Mouse (Mus musculus): Measurements from ENCODE around the gene Rnf227.

Gene Rnf227

DNA sequence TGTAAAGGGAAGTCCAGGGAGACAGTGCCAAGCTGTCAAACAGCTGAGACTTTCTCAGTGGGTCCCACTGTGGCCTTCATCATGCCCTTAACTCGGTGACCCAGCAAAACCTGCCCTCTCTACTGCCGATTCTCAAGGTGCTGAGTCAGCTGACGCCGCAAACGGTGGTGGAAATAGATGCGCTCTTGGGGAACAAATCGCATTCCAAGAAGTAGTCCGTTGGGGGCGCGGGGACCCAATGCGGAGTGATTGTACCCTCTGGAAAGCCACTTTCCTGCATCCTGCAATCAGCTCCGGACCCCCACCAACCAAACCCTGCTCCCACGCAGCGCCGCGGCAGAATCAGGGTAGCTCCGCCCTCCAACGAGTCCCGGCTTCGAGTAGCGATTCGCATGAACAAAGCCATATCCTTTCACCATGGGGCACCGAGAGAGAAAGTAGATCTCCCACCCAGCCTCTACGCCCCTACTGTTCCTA is 8.3 kb upstream of the Rnf227 start:
- DNase-seq: peak; percentile 58 to 82

DNA sequence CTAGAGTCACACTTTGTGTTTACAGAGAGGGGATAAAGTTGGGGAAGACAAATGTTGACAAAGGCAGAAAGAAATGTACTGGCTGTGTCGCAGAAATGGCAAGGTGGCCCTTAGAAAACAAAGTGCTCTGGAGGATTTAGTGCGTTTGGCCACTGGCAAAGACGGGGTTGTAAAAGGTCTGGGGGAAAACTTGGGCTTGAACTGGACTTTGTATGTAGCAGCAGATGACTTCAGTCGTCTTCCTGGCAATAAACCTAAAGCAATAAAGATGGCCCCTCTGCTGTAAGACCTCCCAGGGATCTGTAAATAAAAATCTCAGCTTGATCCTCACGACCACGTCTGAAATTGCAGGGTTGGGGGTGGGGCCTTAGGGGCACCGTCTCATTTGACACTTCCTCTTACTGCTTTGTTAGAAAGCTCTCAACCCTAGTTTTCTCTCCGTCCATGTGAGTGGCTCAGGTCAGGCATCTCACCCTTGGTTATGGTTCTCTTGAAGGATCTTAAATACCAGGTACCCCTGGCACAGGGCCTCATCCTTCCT is 7.5 kb upstream of the Rnf227 start:
- no peak for DNase-seq

DNA sequence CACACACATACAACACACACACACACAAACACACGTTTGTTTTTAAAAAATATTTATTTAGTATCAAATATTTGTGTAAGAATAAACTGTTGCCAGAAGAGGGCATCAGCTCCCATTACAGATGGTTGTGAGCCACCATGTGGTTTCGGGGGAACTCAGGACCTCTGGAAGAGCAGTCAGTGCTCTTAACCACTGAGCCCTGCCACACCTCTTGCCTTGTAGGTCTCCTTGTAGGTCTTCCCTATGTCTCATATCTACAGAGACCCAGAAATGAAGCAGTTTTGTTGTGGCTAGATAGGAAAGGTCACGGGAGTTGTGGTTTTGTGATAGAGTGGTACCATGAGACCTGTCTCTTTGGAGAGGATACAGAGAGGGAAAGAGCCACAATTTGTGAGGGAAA is 6.3 kb upstream of the Rnf227 start:
- no peak for DNase-seq

- no peak for DNase-seq
Measured at GRCm38 (mm10) chr11:69334796-69335195, 5.5 kb upstream of the Rnf227 start.

DNA sequence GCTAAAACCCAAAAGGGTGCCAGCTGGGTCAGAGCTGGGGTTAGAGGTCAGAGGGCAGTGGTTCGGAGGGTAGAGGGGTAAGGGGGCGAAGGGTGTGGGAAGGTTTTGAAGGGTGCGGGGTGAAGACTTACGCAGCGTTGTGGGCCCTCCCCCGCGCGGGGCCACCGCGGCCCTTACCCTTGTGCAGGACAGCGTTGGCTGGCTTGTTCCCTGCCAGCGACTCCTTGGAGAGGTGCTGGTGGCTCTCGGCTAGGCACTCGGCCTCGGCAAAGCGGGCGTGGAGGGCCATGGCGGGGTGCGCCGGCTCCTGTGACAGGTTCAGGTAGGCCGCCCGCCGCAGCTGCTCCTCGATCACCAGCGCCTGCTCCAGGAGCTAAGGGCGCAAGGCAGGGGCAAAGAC is 6.2 kb downstream of the Rnf227 start:
- no peak for DNase-seq

GRCm38 (mm10) chr11:69356544-69356943 is 16.3 kb downstream of the Rnf227 start:
- no peak for DNase-seq

DNA sequence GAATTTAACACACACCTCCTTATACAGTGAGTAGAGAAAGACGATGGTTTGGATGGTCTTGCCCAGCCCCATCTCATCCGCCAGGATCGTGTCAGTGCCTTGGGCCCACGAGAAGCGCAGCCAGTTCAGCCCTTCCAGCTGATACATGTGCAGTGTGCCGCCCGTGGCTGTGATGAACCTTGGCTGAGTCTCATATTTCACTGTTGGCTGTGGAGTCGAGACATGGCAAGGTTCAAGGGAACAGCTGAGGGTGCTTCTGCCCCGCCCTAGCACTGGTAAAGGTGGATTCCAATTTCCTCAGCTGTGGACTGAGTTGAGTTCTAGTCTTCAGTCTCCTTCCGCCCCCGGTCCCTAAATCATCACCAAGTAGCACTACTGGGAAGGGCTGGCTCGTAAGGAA is 17.4 kb downstream of the Rnf227 start:
- DNase-seq: no peak

DNA sequence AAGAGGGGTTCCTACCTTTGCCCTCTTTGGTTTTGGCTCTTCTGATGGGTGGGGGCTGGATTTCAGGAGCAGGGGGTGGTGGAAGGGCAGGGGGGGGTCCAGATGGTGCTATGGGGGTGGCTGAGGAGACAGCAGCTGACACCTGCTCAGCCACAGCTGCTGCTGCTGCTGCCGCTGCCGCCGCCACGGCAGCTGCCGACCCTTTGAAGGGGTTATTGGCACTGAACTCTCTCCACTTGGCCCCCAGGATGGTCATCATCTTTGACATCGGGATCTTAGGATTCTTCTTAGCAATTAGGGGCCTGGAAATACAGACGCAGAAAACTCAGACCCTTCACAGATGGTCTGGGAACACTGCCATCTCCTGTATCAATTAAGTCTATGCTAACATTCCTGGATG is 21.8 kb downstream of the Rnf227 start:
- DNase-seq: no peak

- DNase-seq: peak in 1 of 2 experiments; percentile 20
Measured at GRCm38 (mm10) chr11:69362479-69362878, 22.2 kb downstream of the Rnf227 start.

DNA sequence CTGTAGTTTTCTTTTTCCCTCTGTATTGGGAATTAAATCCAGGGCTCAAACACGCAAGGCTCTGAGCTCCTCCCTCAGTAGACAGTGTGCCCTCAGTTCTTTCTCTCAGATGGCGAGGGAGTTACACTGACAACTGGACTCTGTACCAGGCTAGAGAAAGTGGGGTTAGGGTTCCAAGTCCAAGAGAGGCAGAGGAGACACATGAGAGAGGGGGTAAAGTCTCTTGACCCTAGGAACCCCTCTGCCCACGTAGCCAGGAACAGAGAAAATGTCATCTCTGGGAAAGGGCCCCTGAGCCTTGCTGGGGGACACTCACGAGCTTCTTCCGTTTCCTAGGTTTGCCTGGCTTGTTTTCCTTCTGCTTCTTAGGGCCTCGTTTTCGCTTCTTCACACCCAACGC is 24.1 kb downstream of the Rnf227 start:
- peak; percentile 62 to 82 for DNase-seq

- DNase-seq: peak; percentile 98 to 99
Measured at GRCm38 (mm10) chr11:69364910-69365309, 24.6 kb downstream of the Rnf227 start.

DNA sequence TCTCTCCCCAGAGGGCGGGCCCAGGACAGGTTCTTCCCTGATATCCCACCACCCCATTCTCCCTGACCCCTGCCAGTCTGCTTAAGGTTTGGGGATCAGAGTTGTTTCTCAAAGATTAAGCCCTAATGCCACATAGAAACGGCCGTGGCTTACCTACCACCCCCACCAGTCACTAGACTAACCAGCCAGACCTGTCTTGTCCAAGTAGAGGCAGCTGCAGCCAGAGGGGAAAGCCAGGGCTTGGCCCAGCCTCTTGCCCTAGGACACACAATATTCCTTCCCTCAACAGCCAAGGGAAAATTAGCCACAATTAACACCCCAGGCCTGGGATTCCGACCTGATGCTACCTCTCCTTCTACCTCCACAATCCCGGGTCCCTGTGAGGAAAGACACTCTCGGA is 25.5 kb downstream of the Rnf227 start:
- DNase-seq: no peak

- peak; percentile 98 to 99 for DNase-seq
Measured at GRCm38 (mm10) chr11:69366157-69366854, 26.0 kb downstream of the Rnf227 start.

GRCm38 (mm10) chr11:69366855-69367615 is 26.8 kb downstream of the Rnf227 start:
- DNase-seq: peak in 1 of 2 experiments; percentile 35

DNA sequence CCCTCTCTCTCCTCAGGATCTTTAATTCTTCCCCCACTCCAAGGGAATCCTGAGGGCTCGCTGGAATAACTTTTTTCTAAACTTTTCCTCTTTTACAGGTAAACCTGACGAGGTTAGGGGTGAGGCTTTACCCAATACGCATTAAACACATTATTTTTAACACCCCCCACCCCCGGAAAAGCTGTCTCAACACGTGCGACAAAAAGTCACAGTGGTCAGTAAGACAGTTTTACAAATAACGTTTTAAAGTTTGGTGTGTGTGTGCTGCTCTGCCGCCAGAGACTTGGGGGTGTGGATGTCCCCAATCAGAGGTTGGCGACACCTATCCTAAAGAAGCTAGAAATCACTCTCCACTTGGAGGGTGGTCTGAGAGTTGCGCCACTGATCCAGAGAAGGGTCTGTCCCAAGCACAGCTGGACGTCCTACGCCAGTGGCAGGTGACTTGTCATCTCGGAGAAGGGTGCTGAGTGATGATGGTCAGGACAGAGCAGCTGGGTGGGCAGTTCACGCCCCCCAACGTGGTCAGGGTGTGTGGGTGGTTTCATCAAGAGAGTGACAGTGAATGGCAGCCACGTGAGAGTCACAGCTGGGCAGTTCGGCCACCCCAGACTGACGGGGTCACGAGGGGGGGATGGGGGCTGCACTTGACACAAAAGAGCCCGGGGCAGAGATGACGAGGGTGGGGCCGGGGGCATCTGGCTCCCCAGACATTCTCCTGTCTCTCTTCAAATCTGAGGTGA is 27.5 kb downstream of the Rnf227 start:
- DNase-seq: peak; percentile 45 to 69

- DNase-seq: peak; percentile 38 to 77
Measured at GRCm38 (mm10) chr11:69368356-69369214, 28.3 kb downstream of the Rnf227 start.

DNA sequence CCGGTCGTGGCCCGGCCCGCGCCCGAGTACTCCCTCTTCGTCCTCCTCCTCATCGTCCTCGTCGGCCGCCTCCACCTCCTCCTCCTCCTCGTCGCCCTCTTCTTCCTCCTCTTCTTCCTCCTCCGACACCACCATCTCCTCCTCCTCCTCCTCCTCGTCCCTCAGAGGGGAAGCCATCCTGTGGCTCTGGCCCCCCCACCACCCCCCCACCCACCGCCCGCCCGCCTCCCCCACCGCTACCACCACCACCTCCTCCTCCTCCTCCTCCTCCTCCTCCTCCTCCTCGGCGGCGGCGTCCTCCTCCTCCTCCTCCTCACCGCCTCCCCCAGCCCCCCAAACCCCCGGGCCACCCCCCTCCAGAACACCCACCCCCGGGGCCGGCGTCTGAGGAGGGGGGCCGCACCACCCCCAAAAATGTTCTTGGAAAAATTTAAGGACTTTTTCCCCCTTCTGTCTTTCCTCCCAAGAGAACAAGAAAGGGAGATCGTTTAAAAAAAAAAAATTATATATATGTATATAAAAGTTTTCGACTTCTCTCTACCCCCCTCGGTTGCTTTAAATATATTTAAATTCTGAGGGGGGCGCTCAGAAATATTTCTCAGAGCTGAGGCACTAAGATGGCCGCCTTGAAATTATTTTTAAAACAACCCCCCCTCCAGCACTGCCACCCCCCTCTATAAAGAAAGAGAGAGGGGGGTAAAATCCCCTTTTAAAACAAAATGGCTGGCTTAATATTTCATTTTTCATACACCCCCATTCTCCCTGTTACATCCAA is 29.1 kb downstream of the Rnf227 start, which contains the start of gene Chd3:
Gene Chd3 (minus strand): TSS at position 192 of the 775 bp plus-strand sequence.
- DNase-seq: no peak

- no peak for DNase-seq
Measured at GRCm38 (mm10) chr11:69369990-69370816, 29.9 kb downstream of the Rnf227 start.

DNA sequence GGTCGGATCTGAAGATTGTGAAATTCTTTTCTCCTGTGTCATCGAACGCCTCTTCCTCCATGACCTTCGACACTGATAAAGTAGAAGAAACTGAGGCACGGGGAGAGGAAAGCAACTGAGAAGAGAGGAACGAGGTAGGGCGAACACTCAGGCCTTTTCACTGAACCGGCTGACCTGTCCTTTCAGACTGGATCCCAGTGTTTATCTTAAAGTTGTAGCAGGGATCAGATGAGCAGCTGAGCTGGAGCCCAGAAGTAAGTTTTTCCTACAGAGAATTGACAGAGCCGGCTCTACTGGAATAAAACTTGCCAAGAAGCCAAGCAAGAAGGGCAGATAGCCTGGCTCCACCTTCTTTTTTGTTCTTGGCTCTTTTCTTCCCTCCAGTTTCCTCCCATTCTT is 30.6 kb downstream of the Rnf227 start:
- no peak for DNase-seq

DNA sequence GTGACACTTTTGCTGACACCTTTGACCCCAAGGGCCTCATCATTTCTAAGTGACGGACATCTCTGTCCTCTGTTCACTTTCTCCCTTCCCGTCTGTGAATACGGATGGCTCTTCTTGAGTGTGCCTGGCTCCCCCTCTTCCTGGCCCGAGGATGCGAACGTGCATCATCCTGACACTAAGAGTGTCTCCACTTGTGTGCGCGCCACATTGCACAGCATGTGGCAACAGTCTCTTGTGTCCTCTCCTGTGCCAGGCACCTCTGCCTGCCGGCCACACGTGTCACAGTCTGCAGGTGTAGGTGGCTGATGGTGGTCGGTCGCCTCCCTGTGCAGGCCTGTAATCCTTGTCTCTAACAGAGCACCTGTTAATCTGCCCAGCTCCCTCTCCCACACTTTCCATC is 31.3 kb downstream of the Rnf227 start:
- DNase-seq: no peak
